Mouse (Mus musculus): ENCODE data around the gene Fibcd1.

DNA sequence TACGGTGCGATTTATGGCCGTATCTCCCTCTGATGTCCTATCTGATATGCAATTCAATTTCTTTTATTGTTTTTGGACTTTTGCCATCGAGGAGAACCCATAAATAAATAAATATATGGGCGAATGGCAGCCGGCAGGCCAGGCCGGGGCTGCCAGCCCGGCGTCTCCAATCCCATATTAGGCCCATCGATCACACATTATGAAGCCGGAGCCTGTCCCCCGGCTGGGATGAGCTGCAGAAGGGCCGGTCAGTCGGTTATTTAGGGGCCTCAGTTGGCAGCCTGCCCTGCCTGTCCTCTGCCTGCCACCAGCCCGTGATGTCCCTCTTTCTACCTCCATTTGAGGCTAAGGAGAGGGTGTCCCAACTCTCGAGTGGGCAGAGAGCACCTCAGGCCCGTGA lies 32.8 kb upstream of the Fibcd1 start:
- TF ChIP-seq POLR2A (IDR thresholded peaks at IDR 0.05; ENCODE audit: borderline replicate concordance, extremely low read depth, low read depth, low read length) (no peak), CTCF (IDR thresholded peaks at IDR 0.05; ENCODE audit: insufficient read depth, low read length) (no peak)

Measured in lung, adult 2 months (tissue).